Mouse (Mus musculus) kidney, postnatal 36 days (tissue): Measurements from ENCODE around the gene Zfp451.
"Not testable (repeated sequence)": the region's sequence is repeated elsewhere in the genome, so short reads cannot be mapped to it uniquely, and the experiment has no call there.

Experiments used
- DNase-seq, 2 experiments: peaks; one replicate each; pipeline ENCODE4 v3.0.0; 2021 to 2022; ENCODE audit warnings: mixed read lengths in 2 of 2

Gene Zfp451

DNA sequence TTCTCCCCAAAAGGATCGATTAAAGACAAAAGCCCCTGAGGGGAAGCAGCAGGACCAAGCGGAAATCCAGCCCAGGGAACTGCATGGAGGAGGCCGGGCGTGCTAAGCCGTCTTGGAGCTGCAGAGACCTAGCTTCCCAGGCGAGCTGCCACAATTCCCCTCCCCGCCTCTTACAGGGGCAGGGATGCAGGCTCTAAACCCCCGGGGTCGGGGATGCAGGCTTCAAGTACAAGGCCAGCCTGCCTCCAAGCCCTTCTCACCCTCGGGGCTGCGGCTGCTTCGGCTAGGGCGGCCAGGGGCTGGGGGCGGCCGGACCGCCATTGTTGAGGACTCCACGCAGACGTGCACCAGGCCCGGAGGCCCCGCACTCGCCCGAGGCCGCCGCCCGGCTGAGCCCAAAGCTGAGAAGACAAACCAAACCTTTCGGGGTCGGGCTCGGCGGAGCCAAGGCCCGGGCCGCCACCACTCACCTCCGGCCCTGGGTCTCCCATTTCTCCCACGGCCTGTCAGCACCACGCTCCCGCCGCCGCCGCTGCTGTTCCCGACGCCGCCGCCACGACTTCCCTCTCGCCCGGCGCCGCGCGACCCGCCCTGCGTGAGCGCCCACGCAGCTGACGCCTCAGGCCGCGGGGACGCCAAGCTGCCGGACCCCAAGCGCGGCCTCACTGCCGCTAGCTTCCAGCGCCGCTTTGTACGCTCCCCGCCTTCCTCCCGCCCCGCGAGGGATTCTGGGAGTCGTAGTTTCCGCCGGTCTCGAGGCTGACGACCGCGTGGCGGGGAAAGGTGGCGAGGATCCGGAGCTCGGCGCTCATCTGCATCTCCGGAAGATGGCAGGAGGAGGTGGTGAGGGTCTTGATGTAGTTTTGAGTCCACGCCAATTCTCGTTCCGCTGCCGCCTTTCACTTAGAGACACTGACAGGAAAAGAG lies at the start of gene Zfp451:
Gene Zfp451, minus strand, starts transcription at position 728 of the 927 bp plus-strand sequence.
- DNase-seq = peak; percentile 90 to 95

DNA sequence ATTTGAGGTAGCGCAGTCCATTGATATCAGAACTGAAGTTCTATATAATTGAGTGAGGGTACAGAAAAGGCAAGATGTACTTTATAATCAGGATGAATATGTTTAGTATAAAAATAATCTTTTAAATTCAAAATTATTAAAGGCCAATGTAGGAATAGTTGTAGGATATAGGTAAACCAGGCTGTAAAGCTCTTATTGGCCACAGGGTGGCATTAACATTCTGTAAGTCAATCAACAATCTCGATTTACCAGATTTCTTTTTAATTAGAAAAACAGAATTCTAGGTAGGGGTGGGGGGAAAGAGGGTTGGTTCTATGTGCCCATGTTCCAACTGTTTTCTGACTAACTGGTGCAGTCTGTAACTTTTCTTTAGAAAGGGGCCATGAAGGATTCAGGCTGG lies 32.4 kb upstream of the Zfp451 start:
- DNase-seq = no peak

DNA sequence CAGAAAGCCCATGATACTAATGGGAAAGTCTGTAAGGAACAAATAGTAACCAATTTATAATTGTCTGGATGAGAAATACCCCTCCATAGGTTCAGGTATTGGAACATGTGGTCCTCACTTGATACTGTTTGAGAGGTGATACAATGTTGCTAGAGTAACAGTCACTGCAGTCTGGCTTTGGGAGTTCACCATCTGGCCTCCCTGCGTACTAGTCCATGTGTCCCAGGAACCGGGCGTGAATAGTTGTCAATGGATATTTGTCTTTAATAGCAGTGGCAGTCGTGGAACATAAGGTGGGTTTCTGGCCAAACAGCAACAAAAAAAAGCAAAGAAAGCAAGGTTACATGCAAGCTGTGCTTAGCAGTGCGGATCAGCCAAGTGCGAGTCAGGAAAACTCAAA lies 29.4 kb upstream of the Zfp451 start:
- no peak for DNase-seq

DNA sequence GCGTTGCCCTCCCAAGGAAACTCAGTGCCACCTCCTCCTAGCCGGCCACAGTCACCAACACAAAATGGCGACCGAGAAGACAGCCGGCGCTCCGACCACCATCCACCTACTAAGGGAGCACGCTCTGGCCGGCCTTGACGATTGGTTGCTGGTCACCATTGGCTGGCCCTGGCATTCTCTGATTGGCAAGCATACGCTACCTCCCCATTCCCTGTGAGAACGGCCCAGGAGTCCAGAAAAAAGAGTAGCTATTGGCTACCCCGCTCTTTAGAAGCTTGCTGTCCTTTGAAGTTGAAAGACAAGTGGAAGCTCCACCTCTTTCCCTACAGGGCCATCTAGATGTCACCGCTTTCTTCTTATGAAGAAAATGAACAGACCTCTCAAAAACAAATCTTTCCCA lies 24.6 kb upstream of the Zfp451 start:
- DNase-seq = not testable (repeated sequence)

DNA sequence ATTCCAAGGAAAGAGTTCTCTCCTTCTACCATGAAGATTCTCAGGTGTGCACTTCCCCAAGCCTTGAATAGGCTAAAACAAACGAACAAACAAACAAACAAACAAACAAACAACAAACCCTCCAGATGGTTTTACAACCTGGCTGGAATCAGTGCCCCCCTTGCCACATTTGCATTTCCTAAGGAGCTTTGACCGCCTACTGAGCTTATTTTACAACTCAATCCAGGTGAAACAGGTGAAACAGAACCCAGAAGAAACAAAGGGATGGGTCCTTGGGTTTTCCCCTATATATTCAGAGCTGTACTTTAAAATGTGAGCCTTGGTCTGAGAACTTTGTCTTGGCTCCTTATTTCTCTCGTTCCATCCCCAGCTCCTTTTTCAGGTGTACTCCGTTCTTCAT lies 16.2 kb upstream of the Zfp451 start:
- no peak for DNase-seq

DNA sequence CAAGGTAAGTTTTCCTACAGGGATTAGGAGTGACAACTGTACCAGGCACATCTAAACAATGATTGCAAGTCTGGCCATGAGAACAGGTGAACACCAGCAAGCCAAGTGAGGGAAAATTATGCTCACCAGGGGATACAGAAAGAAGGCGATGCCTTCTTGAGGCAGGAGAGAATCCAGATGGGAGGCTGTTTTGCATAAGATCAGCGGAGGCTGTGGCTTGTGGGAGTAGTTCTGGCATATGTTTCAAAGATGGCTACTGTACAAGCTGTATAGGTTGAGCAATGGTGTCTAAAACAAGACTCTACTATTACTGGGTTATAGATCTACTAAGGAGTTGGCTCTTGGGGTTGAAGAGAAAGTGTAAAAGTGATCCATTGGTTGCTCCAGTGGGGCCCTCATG lies 3.5 kb upstream of the Zfp451 start:
- DNase-seq = no peak

DNA sequence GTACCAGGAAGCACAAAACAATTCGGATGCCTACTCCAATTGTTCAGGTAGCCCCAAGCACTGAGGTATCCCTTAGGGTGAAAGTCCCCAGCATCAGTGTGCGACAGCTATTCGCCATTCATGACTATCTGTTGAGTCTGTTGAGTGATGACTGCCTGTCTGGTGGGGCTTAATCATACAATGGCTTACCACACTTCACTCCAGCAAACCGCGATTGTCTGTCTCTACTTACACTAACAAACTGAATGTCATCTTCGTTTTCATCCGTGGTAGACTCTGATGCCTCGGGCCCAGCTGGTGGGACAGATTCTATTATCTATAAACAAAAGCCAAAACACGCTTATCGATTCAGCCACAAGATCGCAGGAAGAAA lies 914 bp downstream of the Zfp451 start:
- DNase-seq = no peak

DNA sequence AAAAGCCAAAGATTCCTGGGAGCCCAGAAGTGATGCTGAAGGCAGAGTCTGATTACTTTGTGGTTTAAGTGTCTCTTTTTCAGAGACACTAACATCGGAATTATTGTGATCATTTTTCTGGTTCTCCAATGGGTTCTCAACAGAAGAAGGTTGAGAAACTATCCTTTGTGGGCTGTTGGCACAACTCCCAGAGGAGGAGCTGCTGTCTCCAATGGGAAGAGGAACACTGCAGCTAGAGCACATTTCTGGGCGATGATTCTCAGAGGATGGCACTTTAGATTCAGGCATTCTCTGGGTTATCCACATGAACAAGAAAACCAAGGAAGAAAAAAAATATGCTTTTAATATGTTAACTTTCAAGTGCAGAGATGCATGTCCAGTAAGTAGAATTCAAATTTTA lies 11.1 kb downstream of the Zfp451 start:
- DNase-seq = no peak

DNA sequence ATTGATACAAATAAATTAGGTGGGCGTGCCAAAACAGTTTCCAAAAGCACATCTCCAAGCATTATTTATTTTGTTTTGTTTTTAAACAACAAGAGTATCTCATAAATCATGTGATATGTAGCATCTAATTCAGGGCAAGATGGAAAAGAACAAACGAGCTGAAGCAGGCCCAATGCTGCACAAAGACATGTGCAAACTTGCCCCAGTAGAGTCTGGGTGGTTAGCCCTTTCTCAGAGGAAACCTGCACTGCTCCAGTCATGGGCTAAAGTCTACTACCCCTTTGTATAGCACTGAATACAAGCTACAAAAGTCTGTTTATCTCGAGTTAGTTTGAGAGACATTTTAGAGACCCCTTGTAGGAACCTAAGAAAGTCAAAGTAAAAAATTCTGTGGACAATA lies 14.8 kb downstream of the Zfp451 start:
- no peak for DNase-seq

DNA sequence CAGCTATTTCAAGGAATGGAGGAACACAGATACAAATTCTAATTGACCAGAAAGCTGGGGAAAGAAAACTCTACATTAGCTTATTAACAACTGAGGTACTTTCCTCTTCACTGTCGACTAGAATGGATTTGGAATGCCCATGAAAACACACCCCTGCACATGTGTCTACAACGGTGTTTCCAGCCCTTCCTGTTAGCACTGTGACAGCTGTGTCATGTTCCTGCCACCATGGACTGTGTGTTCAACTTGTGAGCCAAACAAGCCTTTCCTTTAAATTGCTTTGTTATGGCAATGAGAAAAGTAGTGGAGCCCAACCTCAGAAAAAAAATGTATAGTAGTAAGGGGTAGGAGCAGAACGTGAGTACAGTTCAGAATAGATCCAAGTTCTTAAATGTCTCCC lies 25.9 kb downstream of the Zfp451 start:
- DNase-seq = no peak

DNA sequence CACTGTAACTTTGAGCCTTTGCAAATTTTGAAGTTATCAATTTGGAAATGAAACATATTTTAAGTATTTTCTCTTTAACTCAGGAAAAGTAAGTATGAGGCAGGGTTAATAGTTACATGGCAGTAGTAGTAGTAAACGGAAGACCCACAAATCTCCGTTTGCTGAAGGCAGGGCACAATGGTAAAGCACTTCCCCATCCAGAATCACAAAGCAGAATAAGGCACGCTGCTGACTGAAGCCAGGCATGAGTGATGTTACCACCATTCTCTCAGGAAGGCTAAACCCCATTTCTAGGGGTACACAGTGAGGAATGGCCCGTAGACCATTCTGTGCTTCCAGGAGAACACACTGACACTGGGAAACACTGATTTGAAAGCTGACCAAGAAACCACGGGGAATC lies 26.3 kb downstream of the Zfp451 start:
- DNase-seq = no peak

DNA sequence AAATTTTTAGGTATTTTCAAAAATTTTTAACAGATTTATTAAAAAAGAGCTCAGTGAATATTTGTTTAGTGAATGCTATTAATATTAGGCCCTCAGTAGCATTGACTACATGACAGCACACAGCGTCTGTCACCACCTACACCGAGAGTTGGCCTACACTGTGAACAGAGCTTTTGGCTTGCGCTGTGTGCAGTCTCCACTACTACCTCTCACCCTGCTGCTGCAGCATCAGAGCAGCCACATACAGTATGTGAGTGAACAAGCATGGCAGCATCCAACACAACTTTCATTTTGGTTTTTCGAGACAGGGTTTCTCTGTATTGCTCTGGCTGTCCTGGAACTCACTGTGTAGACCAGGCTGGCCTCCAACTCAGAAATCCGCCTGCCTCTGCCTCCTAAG lies 29.8 kb downstream of the Zfp451 start:
- no peak for DNase-seq

DNA sequence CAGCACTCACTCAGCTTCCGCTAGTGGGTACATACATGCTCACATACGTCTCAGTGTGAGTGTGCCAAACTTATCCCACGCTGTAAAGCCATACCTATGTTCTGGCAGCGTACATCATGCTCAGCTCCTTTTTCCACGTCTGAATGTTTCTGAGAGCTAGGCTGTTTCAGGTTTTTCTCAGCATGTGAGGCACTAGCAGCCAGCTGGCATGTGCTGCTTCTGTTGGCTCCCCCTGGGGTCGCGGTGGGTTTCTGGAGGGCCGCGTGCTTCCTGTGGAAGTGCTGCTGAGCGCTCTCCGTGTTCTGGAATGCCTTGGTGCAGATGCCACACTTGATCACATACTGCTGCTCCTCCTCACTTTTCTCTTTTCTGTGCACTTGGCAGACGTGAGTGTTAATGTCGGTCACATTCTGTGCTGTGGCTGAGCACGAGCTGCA lies 38.2 kb downstream of the Zfp451 start:
- DNase-seq = no peak

DNA sequence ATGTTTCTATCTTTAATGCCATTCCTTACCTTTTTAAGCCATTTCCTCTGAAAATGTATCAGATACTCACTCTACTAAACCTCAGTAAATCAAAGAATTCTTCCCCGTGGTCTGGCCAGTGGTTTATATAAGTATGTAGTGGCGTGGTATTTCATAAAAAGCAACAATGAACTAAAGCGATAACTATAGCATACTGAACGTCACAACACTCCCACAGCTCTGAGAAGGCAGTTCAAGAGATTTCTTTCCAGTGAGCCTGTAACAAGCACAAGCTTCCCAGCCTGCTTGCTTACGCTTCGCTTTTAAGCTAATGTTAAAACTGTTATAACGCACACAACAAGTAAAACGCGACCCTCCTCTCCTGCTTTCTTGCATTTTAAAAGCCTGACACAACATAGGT lies 42.3 kb downstream of the Zfp451 start:
- no peak for DNase-seq

DNA sequence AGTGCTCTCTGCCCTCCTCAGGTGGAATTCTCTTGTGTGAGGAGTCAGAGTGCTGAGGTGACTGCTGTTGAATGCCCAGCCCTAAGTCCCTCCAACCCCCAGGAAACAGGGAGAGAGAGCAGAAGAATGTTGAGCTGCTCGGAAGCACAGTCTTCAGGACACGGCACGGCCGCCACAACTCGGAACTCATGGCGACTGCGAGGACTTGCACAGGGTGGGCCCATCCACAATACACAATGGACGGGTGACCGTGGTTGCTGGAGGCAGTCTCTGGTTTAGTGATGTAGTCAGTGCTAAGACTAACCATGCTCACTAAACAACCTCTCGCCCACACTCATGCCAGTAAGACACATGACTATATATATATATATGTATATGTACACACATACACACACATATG lies 42.8 kb downstream of the Zfp451 start:
- no peak for DNase-seq

DNA sequence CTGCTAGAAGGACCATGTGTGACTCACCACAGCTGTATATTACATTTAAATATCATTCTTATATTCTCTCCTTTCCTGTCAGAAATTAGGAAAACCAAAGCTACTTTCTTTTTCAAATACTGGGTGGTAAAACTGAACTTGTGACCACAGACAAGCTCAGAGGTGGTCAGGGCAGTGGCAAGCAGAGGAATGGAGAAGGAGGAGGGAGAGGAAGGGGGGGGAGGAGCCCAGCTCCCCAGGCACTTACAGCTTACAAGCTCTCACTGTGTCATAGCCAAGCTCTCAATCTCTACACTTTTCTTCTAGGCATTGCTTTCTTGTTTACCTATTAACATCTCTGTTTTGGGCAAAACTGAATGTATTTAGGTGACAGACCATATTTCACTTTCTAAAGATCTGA lies 45.6 kb downstream of the Zfp451 start:
- no peak for DNase-seq

DNA sequence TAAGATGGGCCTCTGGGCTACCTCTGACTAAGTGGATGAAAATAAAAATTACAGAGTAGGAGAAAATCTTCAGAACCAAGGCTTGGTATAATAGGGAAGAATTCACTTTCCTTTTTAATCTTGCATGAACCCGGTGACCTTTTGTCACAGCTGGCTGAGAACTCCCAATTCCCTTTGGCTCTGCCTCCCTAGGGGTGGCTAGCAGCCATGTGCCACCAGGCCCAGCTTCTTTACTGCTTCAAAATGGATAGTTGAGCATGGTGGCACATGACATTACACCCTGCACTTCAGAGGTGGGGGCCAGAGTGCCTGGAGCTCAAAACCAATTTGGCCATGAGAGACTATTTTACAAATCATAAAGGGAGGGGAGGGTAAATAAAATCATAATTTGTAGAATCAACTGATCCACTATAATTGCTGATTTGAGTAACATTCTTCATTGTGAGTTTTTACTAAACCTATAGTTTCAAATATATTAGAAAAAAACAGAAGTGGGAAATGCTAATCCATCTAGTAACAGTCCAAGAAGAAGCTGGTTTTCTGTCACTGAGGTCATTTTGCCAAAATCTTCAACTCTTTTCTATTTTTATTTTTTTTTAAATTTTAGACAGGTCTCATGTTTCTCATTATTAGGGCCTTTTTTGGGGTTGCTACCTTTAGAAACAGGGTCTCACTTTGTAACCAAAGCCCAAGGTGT lies 46.2 kb downstream of the Zfp451 start:
- DNase-seq = no peak

DNA sequence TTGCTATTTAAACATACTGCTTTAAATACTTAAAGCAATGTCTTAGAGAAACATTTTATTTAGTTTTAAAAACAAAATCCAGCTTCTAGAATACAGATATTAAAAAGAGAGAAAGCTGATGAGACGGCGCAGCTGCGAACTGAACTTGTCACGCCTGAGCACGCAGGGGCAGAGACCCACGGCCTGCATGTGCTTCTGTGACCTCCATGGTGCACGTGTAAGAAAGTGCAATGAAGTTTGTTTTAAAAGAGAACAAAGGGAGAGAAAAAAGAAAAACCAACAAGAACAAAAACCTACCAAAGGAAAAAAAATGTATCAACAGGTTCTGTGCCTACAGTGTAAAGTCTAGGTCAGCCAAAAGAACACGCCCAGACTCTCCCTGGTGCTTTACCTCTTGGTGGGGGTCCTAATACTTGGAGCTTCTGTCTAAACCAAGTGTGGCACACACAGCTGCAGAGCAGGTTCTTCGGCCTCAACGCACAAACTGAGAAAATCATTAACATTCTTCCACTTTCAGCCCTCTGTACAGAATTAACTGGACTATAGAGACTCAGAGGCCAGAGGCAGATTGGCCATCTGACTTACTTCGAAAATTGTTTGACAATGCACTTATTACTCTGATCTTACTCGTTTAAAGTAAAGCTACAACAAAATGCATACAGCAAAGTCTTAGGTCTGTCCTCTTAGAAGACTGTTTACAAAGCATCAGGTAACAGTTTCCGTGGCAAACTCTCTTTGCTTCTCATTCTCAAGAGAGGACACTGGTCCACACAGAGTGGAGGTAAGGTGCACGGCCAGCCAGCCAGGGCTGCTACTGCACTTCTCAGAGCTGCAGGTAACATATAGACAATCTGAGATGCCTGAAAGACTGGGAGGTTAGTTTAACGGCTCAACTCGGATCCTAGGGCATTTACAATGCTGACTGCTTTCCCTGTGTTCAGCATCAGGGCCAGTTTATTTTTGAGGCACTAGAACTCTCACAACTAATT lies 47.6 kb downstream of the Zfp451 start:
- peak in 1 of 2 experiments; percentile 27 for DNase-seq

DNA sequence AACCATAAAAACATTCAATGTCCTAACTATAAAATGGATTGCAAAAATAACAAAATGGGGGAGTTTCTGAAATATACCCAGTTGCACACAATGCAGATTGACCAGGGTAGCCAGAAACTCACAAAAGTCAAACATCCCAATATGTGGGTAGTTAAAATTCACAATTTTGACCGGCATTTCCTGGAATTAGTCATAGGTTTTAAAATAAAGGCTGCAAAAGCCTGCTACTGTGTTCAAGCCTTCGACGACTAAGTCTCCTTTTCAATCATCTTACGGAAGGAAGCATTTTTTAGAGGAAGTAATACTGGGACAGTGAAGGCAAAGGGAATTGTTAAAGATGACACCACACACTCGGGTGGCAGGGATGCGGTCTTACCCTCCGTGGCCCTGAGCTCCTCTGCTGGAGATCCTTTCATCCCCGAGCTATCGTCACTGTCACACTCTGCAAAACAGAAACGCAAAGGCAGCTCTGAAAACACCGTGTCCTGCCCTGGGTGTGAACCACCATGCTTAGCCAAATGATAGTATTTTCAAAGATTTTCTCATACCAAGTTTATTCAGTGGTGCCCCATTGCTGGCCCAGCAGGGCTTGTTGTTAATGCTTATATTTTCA lies 48.8 kb downstream of the Zfp451 start:
- no peak for DNase-seq

DNA sequence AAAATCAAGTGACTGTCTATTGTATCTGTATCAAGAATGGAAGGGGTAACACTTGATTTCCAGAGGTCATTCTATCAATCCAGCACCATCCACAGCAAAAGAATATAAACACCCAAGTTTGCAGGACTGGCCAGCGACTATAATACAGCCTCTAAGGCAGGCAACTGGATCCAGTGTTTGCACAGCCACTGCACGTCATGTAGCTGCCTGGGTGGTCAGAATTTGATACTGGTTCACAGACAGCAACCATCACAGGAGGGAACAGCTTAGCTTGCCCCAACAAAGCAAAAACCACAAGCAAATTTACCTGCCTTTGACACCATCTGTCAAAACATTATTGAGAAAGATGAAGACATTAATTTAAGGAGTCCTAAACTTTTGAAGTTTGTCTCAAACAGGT lies 50.6 kb downstream of the Zfp451 start:
- no peak for DNase-seq

DNA sequence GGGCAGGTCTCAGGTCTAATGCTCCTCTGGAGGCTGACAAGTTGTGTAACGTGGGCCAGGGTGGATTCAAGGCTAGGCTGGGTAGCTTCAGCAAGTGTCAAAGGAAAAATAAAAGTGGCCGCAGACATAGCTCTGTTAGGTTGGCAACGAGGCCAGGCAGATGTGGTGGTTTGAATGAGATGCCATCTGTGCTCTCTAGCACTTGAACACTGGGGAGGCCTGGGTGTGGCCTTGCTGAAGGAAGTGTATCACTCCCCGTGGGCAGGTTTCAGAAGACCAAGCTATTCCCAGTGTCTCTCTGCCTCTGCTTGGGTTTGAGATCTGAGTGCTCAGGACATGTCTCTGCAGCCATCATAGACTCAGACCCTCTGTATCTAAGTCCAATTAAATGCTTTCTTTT lies 55.9 kb downstream of the Zfp451 start:
- no peak for DNase-seq

DNA sequence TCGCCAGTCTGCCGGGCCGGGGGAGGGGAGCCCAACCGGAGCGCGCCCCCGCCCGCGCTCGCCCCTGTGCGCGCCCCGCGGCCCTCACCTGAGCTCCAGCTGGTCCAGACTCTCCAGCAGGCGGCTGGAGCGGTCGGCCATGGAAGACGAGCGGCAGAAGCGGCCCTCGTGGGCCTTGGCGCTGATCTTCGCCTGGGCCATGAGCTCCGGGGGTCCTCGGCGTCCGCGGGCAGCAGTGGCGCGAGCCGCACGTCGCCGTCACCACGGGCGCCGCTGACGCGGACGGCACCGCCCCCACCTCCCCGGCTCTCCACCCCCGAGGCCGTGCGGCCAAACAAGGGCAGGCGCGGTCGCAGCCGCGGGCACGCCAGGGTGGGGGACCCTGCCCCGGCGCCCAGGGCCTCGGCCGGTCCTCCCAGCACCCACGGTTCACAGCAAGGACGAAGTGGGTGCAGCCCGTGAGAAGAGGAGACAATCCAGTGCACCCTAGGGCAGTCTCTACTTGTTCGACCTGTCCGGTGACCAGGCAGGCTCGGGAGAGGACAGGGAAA lies 56.8 kb downstream of the Zfp451 start, which contains the start of gene Bag2:
Gene Bag2, minus strand, starts transcription at position 305 of the 551 bp plus-strand sequence.
- peak; percentile 40 to 79 for DNase-seq
